Mouse (Mus musculus): Measurements from ENCODE around the gene Limk1.

The Limk1 gene

DNA sequence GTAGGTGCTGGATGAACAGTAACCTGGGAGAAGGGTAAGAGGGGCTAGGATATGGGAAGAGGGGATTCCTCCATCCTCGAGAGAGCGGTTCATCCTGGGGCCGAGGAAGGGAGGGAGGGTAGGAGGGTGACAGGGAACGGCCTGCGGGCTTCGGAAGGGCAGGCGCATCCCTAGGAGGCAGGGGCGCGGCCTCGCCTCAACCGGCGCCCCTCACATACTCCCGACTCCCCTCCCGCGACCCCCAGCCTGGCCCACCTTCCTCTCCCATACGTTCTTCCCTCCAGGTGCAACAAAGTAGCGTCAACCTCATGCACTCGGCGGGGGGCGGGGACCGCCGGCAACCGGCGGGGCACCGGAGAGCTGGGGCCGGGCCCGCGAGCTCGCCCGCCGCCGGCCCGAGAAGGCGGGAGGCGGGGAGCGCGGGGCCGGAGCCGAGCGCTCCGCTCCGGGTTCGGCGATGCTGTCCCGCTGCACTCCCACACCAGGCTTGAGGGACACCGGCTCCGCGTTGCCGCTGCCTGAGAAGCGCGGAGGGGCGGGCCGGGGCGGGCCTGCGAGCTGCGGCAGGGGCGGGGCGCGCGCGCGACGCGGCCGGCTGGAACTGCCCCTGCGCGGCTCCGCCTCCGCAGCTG is at the start of gene Limk1:
TSS of gene Limk1 (minus strand) at position 513 of the 632 bp plus-strand sequence.
- peak; percentile 57 for DNase-seq (ENCODE audit: low spot score)

DNA sequence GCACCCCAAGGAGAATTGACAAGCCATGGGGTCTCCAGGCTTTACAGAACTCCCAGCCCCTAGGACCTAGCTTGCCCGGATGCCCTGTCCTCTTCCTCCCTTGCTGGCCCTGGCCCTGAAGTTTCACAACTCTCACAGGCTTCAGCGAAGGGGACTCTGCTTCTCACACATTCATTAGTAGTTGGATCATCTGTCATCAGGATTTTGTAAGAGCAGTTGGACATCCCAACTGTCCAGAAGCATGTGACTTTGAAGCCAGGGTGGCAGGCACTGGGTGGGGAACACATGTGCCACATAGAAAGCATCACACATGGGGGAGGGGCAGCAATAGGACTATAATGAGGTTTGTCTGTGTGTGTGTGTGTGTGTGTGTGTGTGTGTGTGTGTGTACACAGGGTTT is 46.5 kb upstream of the Limk1 start:
- no peak for DNase-seq (ENCODE audit: low spot score)

DNA sequence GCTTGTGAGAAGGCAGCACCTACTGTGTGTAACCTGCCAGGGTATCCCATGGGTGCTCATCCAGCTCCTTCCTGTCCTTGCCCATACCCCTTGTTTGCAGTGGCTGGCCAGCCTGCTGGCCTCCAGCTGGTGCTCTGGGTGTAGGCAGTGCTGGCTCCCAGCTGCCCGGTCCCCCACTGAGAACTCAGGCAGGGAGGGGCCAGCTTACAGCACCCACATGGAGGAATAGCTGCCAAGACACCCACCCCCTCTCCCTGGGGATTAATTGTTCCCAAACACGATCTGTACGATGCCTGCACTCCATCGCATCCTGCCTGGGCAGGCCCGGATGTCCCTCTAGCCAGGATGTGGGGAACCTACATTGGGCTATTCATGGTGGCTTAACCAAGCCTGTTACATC is 45.7 kb upstream of the Limk1 start:
- no peak for DNase-seq (ENCODE audit: low spot score)

- DNase-seq (ENCODE audit: low spot score): no peak
Measured at GRCm38 (mm10) chr5:134733241-134733640, 44.8 kb upstream of the Limk1 start.

- DNase-seq (ENCODE audit: low spot score): no peak
Measured at GRCm38 (mm10) chr5:134729124-134729523, 40.7 kb upstream of the Limk1 start.

DNA sequence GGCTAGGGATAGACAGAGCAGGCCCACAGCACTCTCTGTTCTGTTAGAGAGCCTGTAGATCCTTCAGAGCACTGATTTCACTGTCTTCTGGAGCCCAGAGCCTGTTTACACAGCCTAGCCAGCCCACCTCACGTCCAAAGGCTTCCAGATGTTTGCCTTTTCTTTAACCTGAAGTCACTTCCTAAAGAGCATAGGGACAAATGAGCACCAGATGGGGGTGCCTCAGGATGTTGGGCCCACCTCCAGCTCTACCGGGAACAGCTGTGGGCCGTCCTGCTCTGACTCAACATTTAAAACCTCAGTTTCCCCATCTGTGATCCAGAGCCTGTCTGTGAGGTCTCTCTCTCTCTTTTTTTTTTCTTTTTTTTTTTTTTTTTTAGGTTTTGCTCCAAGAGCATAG is 40.1 kb upstream of the Limk1 start:
- DNase-seq (ENCODE audit: low spot score): no peak

GRCm38 (mm10) chr5:134727001-134727639 is 38.7 kb upstream of the Limk1 start:
- no peak for DNase-seq (ENCODE audit: low spot score)

DNA sequence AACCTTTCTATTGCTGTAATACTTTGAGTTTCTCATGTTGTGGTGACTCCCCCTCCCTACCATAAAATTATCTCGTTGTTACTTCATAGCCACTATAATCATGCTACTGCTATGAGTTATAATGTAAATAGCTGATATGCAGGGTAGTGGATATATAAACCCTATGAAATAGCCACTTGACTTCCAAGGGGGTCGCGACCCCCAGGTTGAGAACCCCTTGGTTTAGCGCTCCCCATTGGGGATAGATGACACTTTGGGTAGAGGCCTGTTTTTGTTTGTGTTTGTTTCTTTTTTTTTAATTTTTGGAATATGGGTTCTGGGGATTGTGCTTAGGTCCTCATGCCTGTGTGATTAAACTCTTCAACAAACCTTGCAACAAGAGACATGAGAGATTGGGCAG is 36.9 kb upstream of the Limk1 start:
- no peak for DNase-seq (ENCODE audit: low spot score)

GRCm38 (mm10) chr5:134720058-134720457 is 31.7 kb upstream of the Limk1 start:
- no peak for DNase-seq (ENCODE audit: low spot score)

GRCm38 (mm10) chr5:134711076-134711475 is 22.7 kb upstream of the Limk1 start:
- no peak for DNase-seq (ENCODE audit: low spot score)

- DNase-seq (ENCODE audit: low spot score): no peak
Measured at GRCm38 (mm10) chr5:134709275-134709674, 20.9 kb upstream of the Limk1 start.

DNA sequence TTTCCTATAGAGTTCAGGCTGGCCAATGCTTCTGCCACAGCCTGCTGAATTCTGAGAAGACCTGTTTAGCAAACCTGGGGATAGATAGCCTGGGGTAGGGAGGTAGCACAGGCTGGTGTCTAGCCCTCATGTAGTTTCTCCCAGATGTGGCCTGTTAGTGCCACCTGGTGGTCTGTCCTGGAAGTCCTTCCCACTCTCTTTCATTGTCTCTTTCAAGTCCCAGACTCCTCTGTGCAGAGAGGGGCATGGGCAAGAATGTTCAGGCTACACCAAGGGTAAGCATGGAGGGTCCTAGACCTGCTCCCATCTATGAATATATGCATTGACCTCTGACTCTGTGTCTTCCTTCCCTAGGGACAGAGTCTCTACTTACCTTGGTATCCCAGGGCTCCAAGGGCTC is 15.8 kb upstream of the Limk1 start:
- peak; percentile 86 for DNase-seq (ENCODE audit: low spot score)

GRCm38 (mm10) chr5:134695539-134695938 is 7.1 kb upstream of the Limk1 start:
- DNase-seq (ENCODE audit: low spot score): no peak

DNA sequence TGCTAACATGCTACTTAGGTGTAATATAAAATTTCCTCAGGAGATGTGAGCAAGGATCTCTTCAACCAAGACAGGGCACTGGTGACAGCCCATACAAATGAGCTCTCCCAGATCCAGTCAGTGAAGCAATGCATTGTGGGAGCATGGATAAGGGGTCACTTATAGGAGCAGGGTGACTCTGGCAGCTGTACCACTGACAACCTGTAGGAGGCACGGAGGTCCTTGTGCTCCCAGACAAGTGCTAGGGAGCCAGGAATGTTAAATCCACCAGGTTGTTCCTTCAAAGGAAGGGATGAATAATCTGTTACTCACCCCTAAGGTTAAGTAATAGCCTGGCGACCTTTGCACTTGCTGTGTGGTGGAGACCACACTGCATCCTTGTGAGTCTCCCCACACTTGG is 6.7 kb upstream of the Limk1 start:
- DNase-seq (ENCODE audit: low spot score): no peak

DNA sequence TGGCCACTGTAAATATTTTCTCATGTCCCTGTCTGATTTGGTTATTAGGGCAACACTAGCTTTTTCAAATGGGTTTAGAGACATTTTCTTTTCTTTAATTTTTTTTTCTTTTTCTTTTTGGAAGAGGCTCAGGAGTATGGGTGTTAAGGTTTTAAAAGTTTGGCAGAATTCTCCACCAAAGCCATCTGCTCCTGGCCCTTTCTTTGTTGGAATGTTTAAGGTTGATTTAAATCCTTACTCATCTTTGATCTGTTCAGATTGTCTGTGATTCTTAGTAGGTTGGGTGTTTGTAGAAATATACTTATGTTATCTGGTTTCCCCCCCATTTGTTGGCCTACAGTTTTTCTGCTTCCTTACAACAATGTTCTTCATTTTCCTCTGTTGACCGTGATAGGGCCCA is 4.3 kb upstream of the Limk1 start:
- no peak for DNase-seq (ENCODE audit: low spot score)

- peak; percentile 100 for DNase-seq (ENCODE audit: low spot score)
Measured at GRCm38 (mm10) chr5:134688718-134689284, 403 bp upstream of the Limk1 start.

GRCm38 (mm10) chr5:134687187-134687586 is 1.2 kb downstream of the Limk1 start:
- no peak for DNase-seq (ENCODE audit: low spot score)

DNA sequence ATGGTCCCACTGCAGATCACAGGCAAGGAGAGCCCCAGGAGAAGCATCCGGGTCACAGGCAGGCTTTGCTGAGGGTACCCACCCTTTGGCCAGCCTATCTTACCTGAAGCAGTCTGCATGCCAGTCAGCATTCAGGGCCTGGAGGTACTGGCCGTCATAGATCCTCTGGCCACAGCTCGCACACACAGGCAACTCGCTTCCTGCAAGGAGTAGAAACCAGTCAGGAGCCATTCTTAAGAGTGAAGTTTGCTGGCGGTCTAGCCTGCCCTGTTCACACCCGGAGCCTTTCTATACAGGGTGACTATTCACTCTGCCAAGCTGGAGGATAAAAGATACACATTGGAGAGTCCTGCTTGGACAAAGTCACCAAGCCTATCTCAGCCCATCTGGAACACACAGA is 1.9 kb downstream of the Limk1 start:
- DNase-seq (ENCODE audit: low spot score): no peak

- DNase-seq (ENCODE audit: low spot score): no peak
Measured at GRCm38 (mm10) chr5:134684398-134684797, 4.0 kb downstream of the Limk1 start.

DNA sequence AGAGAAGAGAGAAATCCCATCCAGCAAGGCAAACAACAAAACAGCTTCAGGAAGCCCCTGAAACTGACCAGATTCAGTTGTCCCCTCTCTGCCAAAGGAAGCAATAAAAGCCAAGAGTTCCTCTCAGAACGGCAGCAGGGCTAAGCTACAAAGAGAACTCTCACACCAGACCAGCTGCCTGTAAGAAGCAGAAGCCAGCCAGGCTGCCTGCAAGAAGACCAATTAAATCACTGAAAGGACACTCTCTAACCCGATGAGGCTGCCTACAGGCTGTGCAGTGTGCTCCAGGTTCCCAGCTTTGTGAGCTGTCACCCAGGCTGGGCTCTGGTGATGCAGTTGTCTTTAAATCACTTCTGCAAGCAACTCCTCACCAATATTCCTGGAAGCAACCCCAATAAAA is 4.6 kb downstream of the Limk1 start:
- peak; percentile 77 for DNase-seq (ENCODE audit: low spot score)

- DNase-seq (ENCODE audit: low spot score): peak; percentile 81
Measured at GRCm38 (mm10) chr5:134680238-134680637, 8.2 kb downstream of the Limk1 start.

GRCm38 (mm10) chr5:134678827-134679546 is 9.4 kb downstream of the Limk1 start:
- DNase-seq (ENCODE audit: low spot score): peak; percentile 93

DNA sequence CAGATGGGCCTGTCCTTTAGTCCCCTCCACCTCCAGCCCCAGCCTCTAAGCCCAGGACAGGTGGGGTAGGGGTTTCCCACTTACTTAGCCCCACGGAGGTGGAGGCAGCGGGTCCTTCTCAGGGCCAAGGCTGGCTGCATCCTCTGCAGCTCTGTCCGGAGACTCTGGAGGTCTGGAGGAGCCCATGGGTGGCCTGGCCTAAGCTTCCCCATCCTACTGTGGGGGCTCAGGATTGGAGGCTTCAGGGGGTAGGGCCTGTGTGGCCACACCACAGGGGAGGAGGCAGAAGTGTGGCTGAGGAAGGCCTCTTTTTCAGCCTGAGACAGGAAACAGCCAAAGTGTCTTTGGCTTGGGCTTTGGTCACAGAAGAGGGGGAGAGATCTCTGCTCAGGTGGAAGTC is 10.4 kb downstream of the Limk1 start:
- no peak for DNase-seq (ENCODE audit: low spot score)
